Mouse (Mus musculus): ENCODE results near the gene Camk2g.

The Camk2g gene

GRCm38 (mm10) chr14:20785231-20785630 lies 8.7 kb downstream of the Camk2g start:
- WGBS = 61% methylated on average over 1 of the region's 1 CpGs

GRCm38 (mm10) chr14:20784708-20785107 lies 9.2 kb downstream of the Camk2g start:
- 69% methylated on average over 7 of the region's 7 CpGs for WGBS

- 81% methylated on average over 6 of the region's 6 CpGs for WGBS
Observed at GRCm38 (mm10) chr14:20783526-20783925, 10.4 kb downstream of the Camk2g start.

DNA sequence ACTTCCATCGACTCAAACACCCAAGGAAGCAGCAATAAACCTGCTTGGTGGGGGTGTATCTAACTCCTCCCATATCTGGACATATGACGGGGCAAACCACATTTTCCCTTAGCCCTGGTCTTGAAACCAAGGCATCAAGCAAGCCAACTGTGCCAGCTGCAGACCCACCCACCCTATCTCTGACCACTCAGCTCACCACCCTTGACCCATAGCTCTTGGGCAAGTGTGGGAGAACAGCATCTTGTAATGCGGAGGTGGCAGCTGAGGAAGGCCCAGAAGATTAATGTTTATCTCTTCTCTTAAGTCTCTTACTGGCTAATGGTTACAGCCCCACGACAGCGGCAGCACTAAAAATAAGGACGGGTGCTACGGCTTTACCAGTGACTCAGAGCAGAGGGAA lies 11.0 kb downstream of the Camk2g start:
- WGBS = 70% methylated on average over 7 of the region's 7 CpGs

GRCm38 (mm10) chr14:20780217-20780616 lies 13.7 kb downstream of the Camk2g start:
- WGBS = 66% methylated on average over 8 of the region's 8 CpGs

- 69% methylated on average over 8 of the region's 8 CpGs for WGBS
Observed at GRCm38 (mm10) chr14:20778496-20778895, 15.4 kb downstream of the Camk2g start.

GRCm38 (mm10) chr14:20775661-20776060 lies 18.2 kb downstream of the Camk2g start:
- WGBS = 39% methylated on average over 6 of the region's 6 CpGs

DNA sequence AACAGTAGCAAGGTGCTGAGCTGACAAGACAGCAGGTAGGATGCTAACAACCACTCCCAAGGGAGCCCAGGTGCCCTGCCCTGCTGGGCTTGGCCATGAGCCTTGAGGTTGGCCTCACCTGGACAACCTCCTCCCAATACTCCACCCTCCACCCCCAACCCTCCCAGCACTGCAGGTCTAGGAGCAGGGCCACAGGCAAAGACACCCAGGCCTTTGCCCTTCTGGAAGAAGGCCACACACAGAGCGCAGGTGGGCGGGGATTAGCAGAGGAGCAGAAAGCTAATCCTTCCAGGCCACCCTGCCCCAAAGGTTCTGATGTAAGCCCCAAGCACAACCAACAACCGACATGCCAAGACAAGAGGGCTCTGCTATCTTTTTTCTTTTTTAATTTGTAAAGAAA lies 20.5 kb downstream of the Camk2g start:
- WGBS = 63% methylated on average over 3 of the region's 3 CpGs

- 62% methylated on average over 6 of the region's 6 CpGs for WGBS
Observed at GRCm38 (mm10) chr14:20772808-20773207, 21.1 kb downstream of the Camk2g start.

DNA sequence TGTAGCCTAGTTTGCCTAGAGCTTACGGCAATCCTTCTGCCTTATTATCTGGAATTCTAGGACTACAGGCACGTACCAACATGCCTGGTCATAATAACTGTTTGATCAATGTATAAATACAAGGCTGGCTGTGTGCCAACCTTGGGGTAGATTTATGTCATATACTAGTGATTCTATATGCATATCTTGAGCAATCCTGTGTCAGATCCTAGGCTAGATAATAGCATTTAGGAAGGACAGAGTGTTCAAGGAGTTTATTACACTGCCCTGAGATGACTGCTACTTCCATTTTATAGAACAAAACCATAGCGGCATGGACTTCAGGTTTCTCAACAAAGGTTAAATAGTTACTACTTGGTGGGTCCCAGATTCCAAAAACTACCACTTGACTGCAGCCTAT lies 21.9 kb downstream of the Camk2g start:
- 92% methylated on average over 3 of the region's 3 CpGs for WGBS

- WGBS = 23% methylated on average over 5 of the region's 5 CpGs
Observed at GRCm38 (mm10) chr14:20768581-20768980, 25.3 kb downstream of the Camk2g start.

DNA sequence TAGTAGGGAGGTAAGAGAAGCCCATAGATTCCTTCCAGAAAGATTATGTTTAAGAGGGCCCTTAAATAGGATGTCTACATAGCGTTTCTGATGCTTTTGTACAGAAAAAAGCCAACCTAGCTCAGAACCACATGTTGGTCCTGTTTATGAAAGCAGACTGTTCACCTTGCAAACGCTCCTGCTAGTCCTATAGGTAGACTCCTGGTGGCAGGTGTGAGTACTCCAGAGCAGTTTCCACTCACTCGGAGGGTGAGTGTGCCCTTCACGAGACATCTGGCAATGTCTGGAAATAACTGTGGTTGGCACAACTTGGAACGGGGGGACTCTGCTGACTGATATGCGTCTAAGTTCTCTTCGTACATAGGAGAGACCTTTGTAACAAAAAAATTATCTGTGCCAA lies 26.0 kb downstream of the Camk2g start:
- 58% methylated on average over 7 of the region's 7 CpGs for WGBS

GRCm38 (mm10) chr14:20765642-20766258 lies 28.1 kb downstream of the Camk2g start:
- 18% methylated on average over 12 of the region's 12 CpGs for WGBS

DNA sequence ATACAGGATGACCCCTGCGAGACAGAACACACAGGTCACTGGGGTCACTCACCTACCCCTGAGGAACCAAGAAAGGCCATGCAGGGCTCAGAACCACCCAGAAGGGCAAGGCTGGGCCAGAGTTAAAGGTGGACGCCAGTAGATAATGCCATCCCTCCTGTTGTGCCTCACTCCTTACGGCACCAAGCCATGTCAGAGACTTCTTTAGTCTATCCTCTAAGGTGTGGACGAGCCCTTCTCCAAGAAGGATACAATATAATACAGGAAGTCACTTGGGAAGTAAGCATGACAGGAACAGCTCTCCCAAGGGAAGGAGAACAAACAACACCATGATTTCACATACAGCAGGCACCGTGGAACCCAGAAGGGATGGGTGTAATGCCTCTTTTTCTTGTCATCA lies 28.9 kb downstream of the Camk2g start:
- WGBS = 82% methylated on average over 5 of the region's 5 CpGs

DNA sequence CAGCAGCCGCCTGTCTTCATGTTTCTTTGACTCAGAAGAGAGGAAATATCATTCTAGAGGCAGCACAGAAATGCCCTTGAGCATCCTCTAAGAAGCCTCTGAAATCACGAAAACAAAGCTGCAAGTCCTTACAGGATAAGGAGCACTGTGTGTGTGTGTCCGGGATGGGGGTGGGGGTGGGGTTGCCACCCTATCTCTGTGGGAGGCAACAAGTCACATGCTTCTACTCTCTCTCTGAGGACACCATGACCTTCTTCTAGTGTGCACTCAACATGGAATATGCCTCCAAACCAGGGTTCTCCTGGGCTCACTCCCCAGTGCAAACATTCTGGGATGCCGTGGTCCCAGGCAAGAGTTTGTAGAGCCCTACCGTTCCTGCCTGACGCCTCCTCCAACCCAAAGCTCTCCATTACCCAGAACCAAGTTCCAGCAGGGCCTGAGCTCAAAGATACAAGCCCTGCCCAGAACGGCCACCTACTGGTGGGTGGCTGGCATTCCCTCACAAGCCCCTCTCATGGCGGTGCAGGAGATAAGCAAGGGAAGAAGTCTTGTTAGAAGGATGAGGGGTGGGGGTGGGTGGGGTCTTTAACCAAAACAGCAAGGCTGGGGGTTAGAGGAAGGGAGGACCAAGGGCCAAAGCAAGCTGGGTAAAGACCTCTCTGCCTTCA lies 35.0 kb downstream of the Camk2g start:
- 73% methylated on average over 8 of the region's 8 CpGs for WGBS

GRCm38 (mm10) chr14:20757370-20757907 lies 36.4 kb downstream of the Camk2g start:
- WGBS = 65% methylated on average over 22 of the region's 22 CpGs

DNA sequence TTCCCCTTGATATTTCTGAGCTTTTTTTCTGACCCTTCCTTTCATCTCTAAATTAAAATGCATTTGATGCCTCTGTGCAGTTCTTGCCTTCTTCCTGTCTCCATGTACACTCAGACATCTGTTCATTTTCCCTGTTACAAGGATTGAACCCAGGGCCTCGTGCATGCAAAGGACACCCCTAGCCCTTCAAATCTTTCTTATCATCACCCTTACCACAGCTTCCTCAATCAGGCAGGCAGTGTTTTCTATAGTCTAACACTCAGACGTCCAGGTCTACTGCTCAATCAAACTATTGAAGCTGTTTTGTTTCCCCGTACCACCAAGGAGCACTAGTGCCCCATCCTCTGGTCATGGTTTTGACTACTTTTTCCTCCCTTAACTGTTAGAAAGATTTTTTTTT lies 40.1 kb downstream of the Camk2g start:
- 81% methylated on average over 3 of the region's 3 CpGs for WGBS

GRCm38 (mm10) chr14:20750503-20750902 lies 43.4 kb downstream of the Camk2g start:
- 88% methylated on average over 5 of the region's 5 CpGs for WGBS

DNA sequence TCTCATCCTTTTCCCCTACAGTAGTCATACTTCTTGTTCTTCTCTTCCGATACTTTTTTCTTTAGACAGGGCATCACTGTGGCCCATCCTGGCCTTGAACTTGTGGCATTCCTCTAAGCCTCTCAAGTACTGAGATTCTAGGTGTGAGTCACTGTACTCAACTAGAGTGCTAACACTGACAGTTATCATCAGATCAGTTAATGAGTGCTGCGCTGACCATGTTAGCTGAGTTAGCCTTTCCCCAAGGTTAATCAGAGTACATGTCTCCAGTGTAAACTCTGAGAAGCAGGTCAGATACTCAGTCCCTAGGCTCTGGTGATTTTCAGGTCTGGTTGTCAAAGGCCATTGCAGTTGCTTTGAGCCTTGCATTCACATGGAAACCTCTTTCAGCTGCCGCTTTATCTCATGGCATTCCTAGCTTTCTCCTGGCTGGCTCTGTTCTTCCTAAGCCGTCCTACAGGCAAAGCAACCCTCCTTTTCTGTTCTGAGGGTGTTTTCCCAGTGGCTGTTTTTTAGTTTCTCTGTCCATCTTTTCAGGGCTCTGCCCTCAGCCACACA lies 44.3 kb downstream of the Camk2g start:
- WGBS = 79% methylated on average over 4 of the region's 4 CpGs

GRCm38 (mm10) chr14:20748388-20748787 lies 45.5 kb downstream of the Camk2g start:
- WGBS = 46% methylated on average over 4 of the region's 4 CpGs

DNA sequence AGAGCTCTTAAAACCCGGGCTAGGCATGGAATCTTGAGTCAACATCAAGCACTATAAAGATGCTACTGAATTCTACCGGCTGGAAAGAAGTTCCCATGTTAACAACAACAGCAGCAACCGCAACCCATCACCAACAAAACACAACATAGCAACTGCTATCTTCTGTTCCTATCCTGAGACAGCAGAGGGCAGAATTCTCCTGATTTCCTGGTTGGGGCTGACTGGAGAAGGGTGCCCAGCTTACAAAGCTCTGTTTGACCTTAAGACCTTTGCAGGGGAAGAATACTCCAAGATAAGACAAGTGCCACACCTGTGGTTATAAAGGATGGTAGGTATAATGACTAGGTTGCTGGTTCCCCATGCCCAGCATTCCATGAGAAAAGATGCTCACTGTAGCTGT lies 47.0 kb downstream of the Camk2g start:
- WGBS = 62% methylated on average over 3 of the region's 3 CpGs

GRCm38 (mm10) chr14:20743614-20744013 lies 50.3 kb downstream of the Camk2g start:
- WGBS = 63% methylated on average over 3 of the region's 3 CpGs

GRCm38 (mm10) chr14:20741301-20741700 lies 52.6 kb downstream of the Camk2g start:
- 88% methylated on average over 9 of the region's 9 CpGs for WGBS
